Mouse (Mus musculus) lung, adult 18-20 months (tissue): ENCODE results near the gene Kitl.

Experiments
- DNase-seq, 2 experiments: peaks; one replicate each; pipeline ENCODE4 v3.0.0; 2022; ENCODE audit warnings: mixed read lengths in 2 of 2

Kitl gene

DNA sequence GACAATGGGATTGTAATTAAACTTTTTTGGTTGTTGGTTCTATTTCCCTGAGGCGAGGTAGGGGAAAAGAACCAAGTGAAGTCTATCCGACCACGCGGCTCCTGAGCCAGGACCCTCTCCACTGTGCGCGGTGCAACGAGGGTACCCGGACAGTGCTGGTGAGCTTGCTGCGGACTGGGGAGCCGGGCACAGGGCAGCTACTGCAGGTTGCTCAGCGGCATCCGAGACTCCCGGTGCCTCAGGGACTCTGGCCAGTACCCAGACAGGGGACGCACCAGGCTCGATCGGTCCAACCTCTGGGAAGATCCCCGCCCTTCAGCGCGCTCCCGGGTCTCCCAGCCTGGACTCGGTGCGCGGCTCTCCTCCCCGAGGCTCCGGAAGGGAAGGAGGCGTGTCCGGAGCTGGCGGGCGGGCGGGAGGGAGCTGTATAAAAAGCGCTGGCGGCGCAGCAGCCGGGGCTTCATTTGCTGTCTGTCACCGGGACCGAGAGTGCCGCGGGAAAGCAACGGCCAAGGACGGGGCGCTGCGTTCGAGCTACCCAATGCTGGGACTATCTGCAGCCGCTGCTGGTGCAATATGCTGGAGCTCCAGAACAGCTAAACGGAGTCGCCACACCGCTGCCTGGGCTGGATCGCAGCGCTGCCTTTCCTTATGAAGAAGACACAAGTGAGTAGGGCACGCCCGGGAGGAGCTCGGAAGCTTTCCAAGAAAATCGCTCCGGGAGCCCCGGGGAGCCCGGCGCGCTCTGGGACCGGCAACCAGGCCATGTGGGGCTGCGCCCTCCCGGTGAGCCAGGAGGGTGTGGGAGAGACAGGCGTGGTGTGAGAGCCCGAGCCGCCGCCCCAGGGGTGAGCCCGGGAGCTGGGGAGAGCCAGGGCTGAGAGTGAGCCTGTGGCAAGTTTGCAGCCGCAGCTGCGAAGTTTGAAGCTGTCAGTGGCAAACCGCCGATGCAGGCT, at the start of gene Kitl:
Gene Kitl, plus strand, starts transcription at position 261 of the 956 bp plus-strand sequence.
- DNase-seq, result peak; percentile 86 to 89

DNA sequence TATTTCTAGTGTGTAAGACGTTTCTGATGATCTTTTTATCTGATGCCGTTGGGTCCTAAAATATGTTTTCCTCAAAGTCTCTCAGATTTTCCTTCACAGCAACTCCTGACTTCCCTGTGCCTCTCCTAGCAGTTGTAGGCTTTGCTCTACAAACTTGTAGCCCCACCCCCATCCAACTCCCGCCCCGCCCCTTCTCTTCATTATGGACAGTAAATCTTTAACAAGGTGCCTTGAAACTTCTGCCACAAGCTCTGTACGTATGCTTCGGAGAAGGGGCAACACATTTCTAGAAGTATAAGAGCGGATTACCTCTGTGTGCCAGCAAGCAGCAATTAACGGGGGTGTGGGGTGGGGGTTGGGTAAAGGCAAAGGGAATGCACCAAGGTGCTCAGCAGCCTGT, 42.6 kb upstream of the Kitl start:
- DNase-seq, result no peak

DNA sequence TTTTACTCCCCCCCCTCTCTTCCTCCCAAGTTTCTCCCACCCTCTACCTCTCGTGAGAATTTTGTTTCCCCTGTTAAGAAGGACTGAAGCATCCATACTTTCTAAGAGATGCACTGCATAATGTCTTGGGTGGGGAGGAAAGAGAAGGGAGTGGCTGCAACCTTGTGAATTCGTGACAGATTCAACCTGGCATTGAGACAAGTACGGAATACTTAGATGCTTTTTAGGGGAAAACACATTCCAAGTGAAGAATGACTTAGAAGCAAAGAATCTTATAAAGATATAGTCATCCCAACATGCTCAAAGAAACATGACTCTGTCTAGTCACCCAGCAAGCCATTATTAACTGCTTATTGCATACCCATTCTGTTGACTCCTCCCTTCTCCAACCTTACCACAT, 35.3 kb upstream of the Kitl start:
- DNase-seq, result no peak

DNA sequence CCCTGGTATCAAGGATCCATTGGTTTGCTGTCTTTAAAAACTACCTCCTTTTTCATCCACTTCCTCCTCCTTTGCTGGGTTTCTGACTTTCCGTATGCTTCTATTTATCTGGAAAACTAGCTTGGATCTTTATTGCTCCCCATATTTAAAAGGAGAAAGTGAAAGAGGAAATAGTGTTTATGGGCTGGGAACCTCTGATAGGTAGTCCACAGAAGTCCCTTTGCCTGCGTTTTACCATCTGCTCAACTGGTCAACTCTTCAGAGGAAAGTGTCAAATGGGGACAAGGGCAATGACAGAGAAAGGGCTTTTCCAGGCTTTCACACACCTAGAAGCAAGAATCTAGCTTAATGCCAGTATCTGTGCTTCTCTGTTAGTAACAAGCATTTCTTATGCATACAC, 34.5 kb upstream of the Kitl start:
- no peak for DNase-seq

DNA sequence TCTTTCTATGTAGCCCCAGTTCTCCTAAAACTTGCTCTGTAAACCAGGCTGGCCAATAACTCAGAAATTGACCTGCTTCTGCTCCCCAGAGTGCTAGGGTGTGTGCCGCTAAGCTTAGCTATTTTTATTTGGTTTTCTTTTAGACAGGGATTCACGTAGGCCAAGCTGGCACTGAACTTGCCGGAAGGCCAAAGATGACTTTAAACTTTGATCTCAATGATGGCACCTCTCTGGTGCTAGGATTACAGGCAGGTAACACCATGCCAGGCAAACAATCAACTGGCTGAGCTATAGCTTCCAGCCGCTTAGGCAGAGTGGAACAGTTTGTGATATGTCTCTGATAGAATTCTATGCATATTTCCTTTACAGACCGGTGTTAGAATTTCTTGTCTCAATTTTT, 33.5 kb upstream of the Kitl start:
- no peak for DNase-seq

DNA sequence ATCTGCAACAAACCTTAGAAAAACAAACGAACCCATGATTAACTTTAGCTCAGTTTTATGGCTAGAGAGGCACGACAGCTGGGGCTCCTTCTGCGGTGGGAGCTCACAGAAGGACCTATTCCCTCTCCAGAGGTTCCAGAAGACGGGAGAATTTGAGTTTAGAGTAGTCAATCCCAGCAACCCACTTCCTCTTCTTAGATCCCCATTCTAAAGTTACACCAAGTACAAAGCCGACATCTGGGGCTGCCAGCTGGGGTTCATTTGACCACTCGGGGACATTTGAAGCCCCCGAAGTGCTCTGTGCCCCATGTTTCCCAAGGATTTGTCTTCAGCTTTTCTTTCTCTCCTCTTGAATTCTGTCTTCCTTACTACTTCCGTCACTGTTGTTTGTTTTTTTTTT, 28.7 kb upstream of the Kitl start:
- no peak for DNase-seq

DNA sequence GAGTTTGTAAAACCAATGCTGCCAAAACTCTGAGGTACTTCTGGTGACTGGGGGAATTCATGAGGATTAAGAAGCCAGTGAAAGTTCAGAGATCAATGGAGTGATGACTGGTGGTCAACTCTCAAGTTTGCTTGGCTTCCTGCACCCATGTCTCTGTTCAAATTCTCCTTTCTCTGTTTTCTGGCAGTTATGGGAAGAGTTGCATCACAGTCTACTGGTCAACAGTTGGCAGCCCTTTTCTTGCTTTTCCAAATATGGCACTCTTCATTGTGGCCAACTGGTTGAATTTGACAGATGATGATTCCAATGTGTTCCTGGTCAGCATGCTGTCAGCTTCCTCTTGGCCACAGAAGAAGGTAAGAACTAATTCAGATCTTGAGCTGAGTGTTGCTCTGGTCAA, 25.7 kb upstream of the Kitl start:
- peak in 1 of 2 experiments; percentile 20 for DNase-seq

DNA sequence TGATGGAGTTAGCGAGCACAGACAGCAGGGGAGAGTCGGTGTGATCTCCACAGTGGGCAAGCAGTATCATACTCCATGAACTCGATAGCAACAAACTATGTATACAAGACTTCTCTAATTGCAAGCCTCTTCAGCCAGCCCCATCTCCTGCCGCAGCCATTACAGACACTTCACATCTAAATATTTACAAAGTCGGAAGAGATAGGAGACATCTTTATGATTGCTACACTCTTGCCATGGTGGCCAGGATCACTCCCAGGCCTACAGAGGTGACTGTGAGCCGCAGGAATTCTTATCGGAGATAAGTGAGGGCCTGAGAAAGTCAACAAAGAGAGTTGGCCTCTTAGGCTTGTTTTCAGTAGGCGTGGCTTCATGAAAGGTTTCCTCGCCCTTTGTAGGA, 23.3 kb upstream of the Kitl start:
- DNase-seq, result no peak

DNA sequence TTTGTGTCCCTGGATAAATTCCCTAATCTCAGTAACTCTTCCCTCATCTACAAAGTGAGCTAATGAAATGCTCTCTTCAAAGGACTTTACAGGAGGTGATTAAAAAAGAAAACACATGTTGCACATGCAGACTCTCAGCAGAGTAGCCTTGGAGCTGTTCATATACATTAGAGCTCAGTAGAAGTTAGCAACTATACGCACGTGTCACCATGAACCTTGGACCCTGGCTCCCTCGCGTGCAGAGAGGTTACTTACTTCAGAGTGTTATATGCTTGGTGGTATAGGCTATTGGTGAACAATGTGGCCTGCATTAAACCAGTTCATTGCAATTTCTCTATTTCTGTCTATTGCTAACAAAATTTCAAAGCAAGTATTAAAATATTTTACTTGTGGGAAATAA, 14.0 kb upstream of the Kitl start:
- no peak for DNase-seq

DNA sequence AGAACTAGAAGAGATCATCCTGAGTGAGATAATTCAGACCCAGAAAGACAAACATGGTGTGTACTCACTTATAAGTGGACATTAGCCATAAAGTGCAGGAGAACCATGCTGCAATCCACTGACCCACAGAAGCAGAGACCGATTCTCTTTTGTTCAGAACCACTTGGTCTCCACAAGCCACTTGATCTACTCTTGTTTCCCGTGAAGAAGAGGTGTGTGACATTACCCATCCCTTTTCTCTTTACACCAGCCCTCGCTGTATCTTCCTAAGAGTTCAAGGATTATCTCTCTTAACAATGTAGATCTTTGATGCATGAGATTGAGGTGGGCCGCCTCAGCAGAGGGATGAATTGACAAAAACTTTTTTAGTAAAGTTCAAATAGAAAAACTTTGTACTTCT, 11.6 kb upstream of the Kitl start:
- no peak for DNase-seq

DNA sequence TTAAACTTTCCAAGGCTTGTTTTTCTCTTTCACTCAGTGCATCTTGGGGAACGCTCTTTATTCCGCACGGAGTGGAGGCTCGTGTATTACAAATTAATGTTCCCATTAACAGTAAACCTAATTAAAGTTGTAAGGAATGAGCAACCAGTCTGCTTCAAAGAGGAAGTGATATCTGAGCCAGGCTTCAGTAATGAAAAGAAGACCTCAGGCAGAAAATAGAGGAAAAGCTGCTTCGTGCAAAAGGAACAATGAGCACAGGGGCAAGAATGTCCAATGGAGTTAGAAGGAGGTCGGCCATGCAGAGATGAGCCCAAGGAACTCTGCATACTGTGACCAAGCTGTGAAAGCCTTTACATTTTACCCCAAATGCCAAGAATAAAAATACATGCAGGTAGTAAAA, 5.7 kb upstream of the Kitl start:
- no peak for DNase-seq

DNA sequence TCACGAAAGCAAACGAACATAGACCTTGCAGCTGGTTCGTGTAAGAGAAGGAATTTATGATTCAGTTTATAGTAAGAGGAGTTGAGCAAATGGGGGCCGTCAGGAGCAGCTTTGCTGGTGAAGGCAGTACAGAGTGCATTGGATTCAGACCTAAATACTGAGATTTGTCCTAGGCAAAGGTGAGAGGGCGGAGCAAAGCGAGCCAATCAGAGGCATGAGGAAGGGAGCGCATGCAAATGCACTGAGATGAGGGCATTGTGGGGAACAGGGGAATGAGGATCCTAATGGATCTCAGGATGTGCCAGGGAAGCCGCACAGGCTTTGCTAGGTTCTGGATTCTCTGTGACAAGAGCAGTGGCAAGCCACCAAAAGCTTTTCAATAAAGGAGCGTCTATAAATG, 5.1 kb upstream of the Kitl start:
- no peak for DNase-seq

DNA sequence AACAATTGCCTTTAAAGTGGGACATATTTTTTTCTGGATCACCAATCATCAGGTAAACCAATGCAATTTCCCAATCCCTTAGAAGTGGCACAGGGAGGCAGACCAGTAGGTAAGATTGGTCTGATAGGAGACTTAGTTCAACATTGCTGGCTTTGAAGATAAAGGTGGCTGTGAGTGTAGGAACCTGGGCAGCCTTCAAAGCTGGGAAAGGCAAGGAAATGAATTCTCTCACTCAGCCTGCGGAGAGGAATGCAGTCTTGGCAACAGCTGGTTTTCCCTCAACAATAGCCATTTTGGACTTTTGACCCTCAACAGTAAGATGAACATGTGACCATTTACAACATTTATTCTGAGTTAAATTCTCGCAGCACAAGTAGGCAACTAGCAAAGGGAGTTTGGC, 1.3 kb upstream of the Kitl start:
- DNase-seq, result no peak

DNA sequence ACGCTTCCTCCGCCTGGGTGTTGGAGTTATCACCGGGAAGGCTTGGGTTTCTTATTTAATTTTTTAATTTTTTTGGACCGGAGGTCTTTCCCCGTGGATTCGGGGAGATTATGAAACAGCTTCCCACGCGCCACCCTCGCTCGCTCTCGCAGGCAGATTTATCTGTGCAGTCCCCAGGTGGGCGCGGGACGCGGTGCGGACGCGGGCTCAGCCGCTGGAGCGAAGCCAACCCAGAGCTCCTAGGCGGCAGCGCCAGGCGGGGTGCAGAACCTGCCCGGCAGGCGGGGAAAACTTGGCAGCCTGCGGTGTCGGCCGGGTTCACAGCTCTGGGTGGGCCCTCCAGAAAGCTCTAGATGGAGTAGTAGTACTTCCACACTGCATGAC, 888 bp downstream of the Kitl start:
- peak; percentile 67 to 77 for DNase-seq

DNA sequence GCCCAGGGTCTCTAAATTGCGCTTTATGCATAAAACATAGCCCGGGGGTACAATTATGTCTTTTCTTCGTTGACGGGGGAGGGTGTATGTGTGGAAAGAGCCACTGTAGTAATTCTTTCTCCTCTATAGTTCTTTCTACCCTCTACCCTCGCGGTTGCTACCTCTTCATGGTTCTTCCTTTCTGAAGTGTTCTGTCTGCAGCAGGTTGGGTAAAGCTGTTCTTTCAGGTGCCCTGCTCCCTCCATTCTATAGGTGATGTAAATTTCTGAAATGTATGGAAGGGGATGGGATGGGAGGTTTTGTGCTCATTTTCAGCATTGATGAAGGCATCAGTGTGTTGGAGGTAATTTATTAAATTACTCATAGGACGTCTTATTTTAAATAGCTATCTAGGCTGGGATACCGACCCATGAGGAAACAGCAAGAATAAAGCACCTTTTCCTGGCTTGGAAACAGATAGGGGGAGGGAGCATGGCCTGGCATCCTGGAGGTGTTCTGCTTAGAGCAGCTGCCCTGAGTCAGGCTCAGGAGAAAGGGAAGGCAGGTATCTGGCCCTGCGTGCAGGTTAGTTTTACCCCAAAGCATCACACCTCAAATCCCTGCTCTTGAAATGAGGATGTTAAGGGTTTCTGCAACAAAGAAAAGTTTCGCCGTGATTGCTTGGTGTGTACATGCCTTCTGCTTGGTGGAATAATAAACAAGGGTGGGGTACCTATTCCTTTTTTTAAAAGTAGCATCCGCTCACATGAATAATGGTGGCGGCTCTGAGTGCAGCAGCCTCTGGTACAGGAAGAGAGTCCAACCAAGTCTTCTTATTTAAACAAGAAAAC, 1.7 kb downstream of the Kitl start:
- DNase-seq, result no peak

DNA sequence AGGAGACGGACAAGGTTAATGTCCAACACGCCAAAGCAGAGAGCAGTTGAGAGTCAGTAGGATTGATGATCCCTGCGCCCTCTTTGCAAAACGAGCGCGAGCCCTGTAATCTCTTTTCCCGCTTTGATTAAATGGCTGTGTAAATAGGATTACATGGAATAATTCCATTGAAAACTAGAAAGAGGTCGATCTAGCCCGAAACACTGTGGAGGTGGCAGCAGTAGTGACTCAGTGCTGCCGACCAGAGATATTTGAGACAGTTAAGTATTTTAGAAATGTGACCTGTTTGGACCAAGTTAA, 2.3 kb downstream of the Kitl start:
- DNase-seq, result no peak

DNA sequence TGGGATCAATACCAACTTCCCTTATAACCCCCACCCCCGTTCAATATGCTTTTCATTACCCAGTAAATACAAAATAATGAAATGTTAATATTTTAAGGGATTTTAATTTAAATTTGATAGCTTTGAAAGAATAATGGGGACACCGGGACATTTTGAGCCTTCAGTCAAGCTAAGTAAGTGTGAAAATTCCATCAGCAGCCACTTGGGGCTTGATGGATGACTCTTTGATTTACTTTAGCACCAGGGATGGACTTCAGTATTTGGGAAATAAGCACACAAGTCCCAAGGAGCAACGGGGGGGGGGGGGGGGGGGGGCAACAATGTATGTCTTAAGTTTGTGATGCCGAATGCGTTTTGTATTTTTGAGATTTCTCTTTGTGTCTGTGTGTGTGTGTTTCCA, 3.1 kb downstream of the Kitl start:
- DNase-seq, result no peak

DNA sequence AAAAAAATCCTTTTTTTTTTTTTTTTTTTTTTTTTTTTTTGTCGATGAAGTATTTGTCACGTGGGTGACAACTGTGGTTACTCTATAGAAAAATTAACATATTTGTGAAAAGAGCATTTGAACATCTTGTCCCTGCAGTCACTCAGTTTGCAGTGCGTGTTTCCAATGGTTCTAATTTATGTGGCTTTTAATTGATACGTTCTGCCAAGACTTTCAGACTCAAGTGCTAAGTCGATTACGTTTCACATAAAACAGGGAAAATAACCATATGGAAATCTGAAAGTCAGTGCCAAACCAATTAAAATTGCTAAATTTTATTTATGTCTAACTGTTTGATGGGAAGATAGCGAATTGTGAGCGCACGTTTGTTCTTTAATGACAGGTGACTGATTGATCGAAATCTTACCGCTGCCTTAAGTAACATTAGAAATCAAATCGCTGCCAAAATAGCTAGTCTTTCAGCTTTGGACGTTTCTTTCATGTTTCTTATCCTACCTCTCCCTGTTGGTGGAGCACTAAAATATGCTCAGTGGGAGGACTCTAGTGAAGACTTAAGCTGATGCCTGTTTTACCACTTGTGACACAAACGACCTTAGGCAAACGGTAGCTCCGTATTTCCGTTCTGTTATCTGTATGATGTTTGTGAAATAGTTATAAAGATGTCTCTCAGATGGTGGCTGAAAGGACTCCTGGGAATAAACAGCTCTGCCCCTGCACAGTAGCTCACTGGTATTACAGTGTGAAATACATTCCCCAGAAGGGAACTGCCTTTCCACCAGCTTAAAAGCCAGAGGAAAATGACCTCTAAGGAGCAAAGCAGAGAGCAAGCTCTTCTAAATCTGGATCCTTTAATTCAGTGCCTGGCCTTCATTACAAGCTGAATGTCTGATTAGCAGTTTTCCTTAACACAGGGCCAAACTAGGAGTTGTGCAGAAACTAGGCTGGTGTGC, 4.1 kb downstream of the Kitl start:
- no peak for DNase-seq

DNA sequence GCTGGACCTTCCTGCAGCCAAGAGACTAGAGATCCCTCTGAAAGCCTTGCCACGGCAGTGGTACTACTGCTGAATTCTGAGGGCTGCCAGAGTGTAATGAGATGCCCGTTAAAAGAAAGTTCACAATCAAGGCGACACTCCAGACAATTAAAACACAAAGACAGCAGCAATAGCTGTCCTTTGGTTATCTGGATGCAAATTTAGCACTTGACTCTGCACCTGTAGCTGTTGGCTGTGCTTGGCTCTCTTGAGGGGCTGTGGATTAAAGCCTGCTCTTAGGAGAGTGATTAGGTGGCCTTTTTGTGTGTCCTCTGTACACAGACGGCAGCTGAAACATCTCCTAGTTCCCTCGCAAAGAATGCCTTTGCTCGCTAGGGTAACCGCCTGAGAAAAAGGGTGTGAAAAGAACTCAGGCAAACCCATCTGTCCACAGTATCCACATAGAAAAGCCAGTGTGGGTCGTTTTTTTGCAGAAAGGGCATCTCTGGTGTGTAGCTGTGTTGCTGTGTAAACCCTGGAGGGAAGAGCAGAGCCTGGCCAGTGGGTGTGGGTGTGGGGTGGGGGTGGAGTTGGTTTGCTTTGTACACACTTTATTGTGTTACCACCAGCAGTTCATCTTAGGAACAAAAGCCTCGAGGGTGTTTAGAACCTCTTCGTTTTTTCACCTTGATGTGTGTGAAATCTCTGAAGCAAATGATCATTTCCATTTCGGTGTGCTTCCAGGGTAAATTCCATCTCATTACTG, 6.8 kb downstream of the Kitl start:
- no peak for DNase-seq

DNA sequence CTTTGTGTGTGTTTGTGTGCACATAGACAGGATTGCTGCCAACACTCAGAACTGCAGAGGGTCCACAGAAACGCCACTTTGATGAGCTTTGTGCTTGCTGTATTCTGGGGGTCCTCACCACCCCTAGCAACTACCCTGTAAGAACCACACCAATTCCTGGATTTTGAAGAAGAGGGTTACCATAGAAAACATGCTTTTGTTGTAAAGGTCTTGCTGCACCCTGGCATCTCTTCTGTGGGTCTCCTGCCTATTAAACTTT, 7.3 kb downstream of the Kitl start:
- no peak for DNase-seq

DNA sequence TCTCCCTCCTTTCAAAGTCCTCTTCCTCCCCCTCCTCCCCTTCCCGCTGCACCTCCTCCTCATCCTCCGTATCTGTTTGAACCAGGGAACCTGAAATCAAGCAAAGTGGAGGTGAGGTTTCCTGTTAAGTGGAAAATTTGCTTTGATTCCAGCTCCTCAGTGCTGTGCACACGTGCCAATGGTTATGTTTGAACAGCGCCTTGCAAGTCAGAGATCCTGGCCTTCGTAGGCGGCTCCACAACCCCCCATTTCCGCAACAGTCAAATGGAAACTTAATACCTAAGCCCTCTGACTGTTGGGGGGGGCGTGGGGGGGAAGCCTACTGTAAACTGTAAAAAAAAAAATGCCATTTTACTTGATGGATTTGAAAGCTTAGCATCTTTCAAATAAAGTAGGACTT, 10.2 kb downstream of the Kitl start:
- DNase-seq, result peak; percentile 17 to 44

DNA sequence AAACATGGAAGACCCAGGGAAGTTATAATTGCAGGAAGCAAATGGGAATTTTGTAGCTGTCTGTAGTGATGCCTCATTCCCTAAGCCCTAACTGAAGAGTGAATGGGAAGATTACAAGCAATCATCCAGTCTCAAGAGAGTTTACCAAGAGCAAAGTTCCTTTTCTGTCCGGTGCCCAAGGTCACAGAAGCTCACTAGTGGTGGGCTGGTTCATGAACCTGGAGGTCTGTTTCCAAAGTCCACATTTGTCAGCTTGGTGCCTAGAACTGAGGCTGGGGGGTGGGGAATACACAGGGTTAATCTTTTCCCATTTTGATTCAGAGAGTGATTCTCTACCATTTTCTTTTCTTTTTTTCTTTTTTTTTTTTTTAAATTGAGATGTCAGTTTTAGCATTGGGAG, 11.3 kb downstream of the Kitl start:
- no peak for DNase-seq

DNA sequence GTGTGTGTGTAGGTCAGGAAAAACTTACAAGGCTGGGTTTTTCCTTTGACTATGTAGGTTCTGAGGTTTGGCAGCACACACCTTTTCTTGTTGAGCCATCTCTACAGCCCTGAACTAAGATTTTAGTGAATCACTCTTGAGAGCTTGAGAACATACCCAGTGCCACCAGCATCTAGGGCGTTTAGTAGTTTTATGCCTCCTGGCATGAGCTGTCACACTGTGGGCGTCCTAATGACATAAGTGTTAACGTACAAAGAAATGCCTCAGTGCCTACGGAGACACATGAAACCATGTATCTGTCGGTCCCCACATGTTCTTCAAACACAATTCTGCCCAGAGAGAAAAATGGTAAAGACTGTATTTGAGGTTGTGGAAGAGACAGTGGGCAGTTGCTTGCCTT, 15.0 kb downstream of the Kitl start:
- DNase-seq, result no peak
